Mouse (Mus musculus) midbrain, embryonic 14.5 days (tissue): ENCODE results near the gene Vapa. TPM values are rescaled to one million over a fixed set of nuclear protein-coding genes. Genes with fewer than 3 reads are reported as not detected.

Experiments
- ATAC-seq: fragments of 200-750 bp; cut with Nextera tagmentation; 2 replicates; pipeline ENCODE4 v1.8.0; 2017; ENCODE audit warnings: moderate number of reproducible peaks, moderate library complexity; ENCODE audit not compliant: low FRiP score, low TSS enrichment
- DNase-seq: peaks from one replicate; pipeline ENCODE4 v3.0.0-alpha.2; 2015
- H3K27ac ChIP-seq: fragments of 300-500 bp; sonication (generic); replicated peaks from 2 replicates; pipeline ENCODE4 v1.5.1; 2014; ENCODE audit warnings: mild to moderate bottlenecking, low read depth, low read length, moderate library complexity
- H3K27me3 ChIP-seq: fragments of 300-500 bp; sonication (generic); 2 replicates; pipeline ENCODE4 v1.6.1; 2014; ENCODE audit warnings: low read length, control low read depth, mixed read lengths; ENCODE audit not compliant: control insufficient read depth, insufficient read depth
- H3K36me3 ChIP-seq: fragments of 300-500 bp; sonication (generic); 2 replicates; pipeline ENCODE4 v1.6.1; 2014; ENCODE audit warnings: low read length, control low read depth; ENCODE audit not compliant: control insufficient read depth, insufficient read depth
- H3K4me1 ChIP-seq: fragments of 300-500 bp; sonication (generic); 2 replicates; pipeline ENCODE4 v1.6.1; 2014; ENCODE audit warnings: mild to moderate bottlenecking, antibody characterized with exemption, low read length, control low read depth; ENCODE audit not compliant: control insufficient read depth, insufficient read depth
- H3K4me2 ChIP-seq: fragments of 300-500 bp; sonication (generic); 2 replicates; pipeline ENCODE4 v1.6.1; 2014; ENCODE audit warnings: mild to moderate bottlenecking, low read length, moderate library complexity
- H3K4me3 ChIP-seq: fragments of 300-500 bp; sonication (generic); replicated peaks from 2 replicates; pipeline ENCODE4 v1.5.1; 2014; ENCODE audit warnings: low read depth, low read length
- H3K9ac ChIP-seq: fragments of 300-500 bp; sonication (generic); replicated peaks from 2 replicates; pipeline ENCODE4 v1.6.1; 2014; ENCODE audit warnings: mild to moderate bottlenecking, low read length, moderate library complexity
- H3K9me3 ChIP-seq: fragments of 300-500 bp; sonication (generic); 2 replicates; pipeline ENCODE4 v1.6.1; 2016; ENCODE audit warnings: low read length, control low read depth, mixed read lengths; ENCODE audit not compliant: control insufficient read depth
- WGBS: fragments of 180-500 bp; shearing (Covaris S2); extraction: QIAGEN DNeasy Blood & Tissue Kit; methylation state at CpG from one replicate; pipeline ENCODE4 v1.1.7; 2014; 5-methylcytosine and 5-hydroxymethylcytosine counted together
- polyA plus RNA-seq: library from polyadenylated mRNA; unstranded; fragments of >200 nt; fragmentation: Nextera tagmentation; extraction: Ambion mirVana; gene quantifications from 2 replicates; pipeline ENCODE4 v1.2.1, GENCODE M21; 2014

Gene Vapa
- polyA plus RNA-seq, 1 experiment from 2014 or later = 291 TPM

GRCm38 (mm10) chr17:65597857-65598486 lies 15.4 kb downstream of the Vapa start:
- ATAC-seq (no peak), DNase-seq (no peak)
- Histone ChIP-seq H3K36me3 (peaks cover 1% of the 10 kb centered on the region), H3K4me1 (no peaks in the 10 kb centered on the region), H3K27me3 (no peaks in the 10 kb centered on the region), H3K9me3 (no peaks in the 10 kb centered on the region), H3K4me3 (no peak overlapping the region), H3K9ac (no peak overlapping the region), H3K27ac (no peak overlapping the region), H3K4me2 (no peak overlapping the region)
- 93% methylated on average over 3 of the region's 3 CpGs for WGBS

- 93% methylated on average over 8 of the region's 8 CpGs for WGBS
- Histone ChIP-seq H3K27me3 (no peaks in the 10 kb centered on the region), H3K27ac (no peak overlapping the region), H3K4me3 (no peak overlapping the region), H3K4me1 (no peaks in the 10 kb centered on the region), H3K9me3 (no peaks in the 10 kb centered on the region), H3K4me2 (no peak overlapping the region), H3K36me3 (peaks cover 16% of the 10 kb centered on the region), H3K9ac (no peak overlapping the region)
- no peak for ATAC-seq
- DNase-seq = no peak
Observed at GRCm38 (mm10) chr17:65594687-65595086, 18.7 kb downstream of the Vapa start.

- no peaks in the 10 kb centered on the region for H3K4me1 ChIP-seq
- no peak overlapping the region for H3K4me2 ChIP-seq
- 86% methylated on average over 3 of the region's 3 CpGs for WGBS
- no peak for DNase-seq
- H3K9ac ChIP-seq = no peak overlapping the region
- H3K4me3 ChIP-seq = no peak overlapping the region
- no peaks in the 10 kb centered on the region for H3K27me3 ChIP-seq
- no peaks in the 10 kb centered on the region for H3K9me3 ChIP-seq
- no peak overlapping the region for H3K27ac ChIP-seq
- H3K36me3 ChIP-seq = peaks cover 14% of the 10 kb centered on the region; the same call in 1 of the 2 replicates
- ATAC-seq = no peak
Observed at GRCm38 (mm10) chr17:65586892-65587291, 26.5 kb downstream of the Vapa start.

GRCm38 (mm10) chr17:65581440-65581839 lies 31.9 kb downstream of the Vapa start:
- H3K9ac ChIP-seq = no peak overlapping the region
- H3K27me3 ChIP-seq = no peaks in the 10 kb centered on the region
- no peak for DNase-seq
- H3K36me3 ChIP-seq = peaks cover 28% of the 10 kb centered on the region
- ATAC-seq = no peak
- no peaks in the 10 kb centered on the region for H3K4me1 ChIP-seq
- no peak overlapping the region for H3K4me2 ChIP-seq
- WGBS = 93% methylated on average over 5 of the region's 5 CpGs
- no peak overlapping the region for H3K27ac ChIP-seq
- H3K9me3 ChIP-seq = no peaks in the 10 kb centered on the region
- H3K4me3 ChIP-seq = no peak overlapping the region

GRCm38 (mm10) chr17:65579766-65580165 lies 33.6 kb downstream of the Vapa start:
- 95% methylated on average over 7 of the region's 7 CpGs for WGBS
- Histone ChIP-seq H3K9ac (no peak overlapping the region), H3K36me3 (peaks cover 28% of the 10 kb centered on the region), H3K27ac (no peak overlapping the region), H3K9me3 (no peaks in the 10 kb centered on the region), H3K4me1 (no peaks in the 10 kb centered on the region), H3K4me3 (no peak overlapping the region), H3K27me3 (no peaks in the 10 kb centered on the region), H3K4me2 (no peak overlapping the region)
- ATAC-seq (no peak), DNase-seq (no peak)

- Histone ChIP-seq H3K4me1 (no peaks in the 10 kb centered on the region), H3K4me2 (no peak overlapping the region), H3K9ac (no peak overlapping the region), H3K27me3 (no peaks in the 10 kb centered on the region), H3K4me3 (no peak overlapping the region), H3K9me3 (no peaks in the 10 kb centered on the region), H3K36me3 (peaks cover 13% of the 10 kb centered on the region), H3K27ac (no peak overlapping the region)
- DNase-seq = peak; percentile 78
- WGBS = 96% methylated on average over 1 of the region's 1 CpGs
- ATAC-seq = no peak; the same call in 1 of the 2 replicates
Observed at GRCm38 (mm10) chr17:65575339-65575738, 38.0 kb downstream of the Vapa start.

GRCm38 (mm10) chr17:65574850-65575249 lies 38.5 kb downstream of the Vapa start:
- H3K27me3 ChIP-seq = no peaks in the 10 kb centered on the region
- no peak overlapping the region for H3K9ac ChIP-seq
- DNase-seq (no peak), ATAC-seq (no peak)
- H3K4me1 ChIP-seq = no peaks in the 10 kb centered on the region
- H3K9me3 ChIP-seq = no peaks in the 10 kb centered on the region
- no peak overlapping the region for H3K27ac ChIP-seq
- H3K36me3 ChIP-seq = peaks cover 9% of the 10 kb centered on the region
- no peak overlapping the region for H3K4me3 ChIP-seq
- 90% methylated on average over 8 of the region's 8 CpGs for WGBS
- H3K4me2 ChIP-seq = no peak overlapping the region

- 89% methylated on average over 9 of the region's 9 CpGs for WGBS
Observed at GRCm38 (mm10) chr17:65571866-65572265, 41.5 kb downstream of the Vapa start.

GRCm38 (mm10) chr17:65571466-65571865 lies 41.9 kb downstream of the Vapa start:
- Histone ChIP-seq H3K27me3 (no peaks in the 10 kb centered on the region), H3K4me3 (no peak overlapping the region), H3K36me3 (no peaks in the 10 kb centered on the region), H3K4me1 (no peaks in the 10 kb centered on the region), H3K9me3 (no peaks in the 10 kb centered on the region), H3K9ac (no peak overlapping the region), H3K4me2 (no peak overlapping the region), H3K27ac (no peak overlapping the region)
- WGBS = 87% methylated on average over 8 of the region's 8 CpGs
- ATAC-seq (no peak), DNase-seq (no peak)

More at GRCm38 (mm10) chr17:65571866-65572265, 41.5 kb downstream of the Vapa start:
- Histone ChIP-seq H3K36me3 (no peaks in the 10 kb centered on the region), H3K4me3 (no peak overlapping the region), H3K9me3 (no peaks in the 10 kb centered on the region), H3K4me1 (no peaks in the 10 kb centered on the region), H3K9ac (no peak overlapping the region), H3K27me3 (no peaks in the 10 kb centered on the region), H3K27ac (no peak overlapping the region), H3K4me2 (no peak overlapping the region)
- DNase-seq (no peak), ATAC-seq (no peak)
